Comparison of ENCODE assay signal across 27 mouse cellular contexts in the genomic region with DNA sequence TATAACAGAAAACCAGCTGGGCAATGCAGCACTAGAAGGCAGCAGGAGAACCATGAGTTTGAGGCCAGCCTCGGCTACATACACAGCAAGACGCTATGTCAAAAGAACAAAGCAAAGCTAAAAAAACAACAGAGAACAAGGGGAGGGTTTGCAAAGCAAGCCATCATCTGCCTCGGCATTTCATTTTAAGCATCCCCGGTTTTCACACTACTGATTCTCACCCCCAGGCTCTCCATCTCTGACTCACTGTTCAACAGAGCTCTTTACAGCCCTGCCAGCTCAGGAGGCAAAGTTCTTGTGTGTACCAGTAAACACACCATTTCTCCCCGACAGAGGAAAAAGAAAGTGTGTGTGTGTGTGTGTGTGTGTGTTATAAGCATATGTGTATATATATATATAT.
A peak's percentile ranks its signal among the peaks of the same experiment; 100 is the strongest.
DNase-seq lines count a peak whose midpoint lies in the region; ATAC-seq and TF ChIP-seq lines count a peak whose summit lies in the region.
"Had no signal": no experiment of that assay in that cellular context is flagged by ENCODE, and none has a peak within 500 bp of the region (broad histone marks: within the 10 kb centered on the region; RNA-seq: fewer than 3 reads in every experiment).

No protein-coding gene starts in this region.

- peak; percentile 52 for DNase-seq in layer of hippocampus, adult 11-12 months (ENCODE audit: low spot score)
- DNase-seq in layer of hippocampus, postnatal 10 days (ENCODE audit: low spot score in 2 of 2), result no peak
- DNase-seq in right cerebral cortex, adult 18-20 months, result peak; percentile 71
- DNase-seq in right cerebral cortex, postnatal 10 days (ENCODE audit: low spot score in 2 of 2), result no peak
- peak; percentile 72 for DNase-seq in telencephalon, adult 2 months (ENCODE audit: low read depth, low spot score)
- DNase-seq: adrenal gland, postnatal 14 days; cerebellum, adult 8-10 months; kidney, adult 9 months; kidney, postnatal 14 days; liver, postnatal 0 days; retina, postnatal 1 day; spleen, adult 18-20 months; thymus, postnatal 36 days had no signal

- TF ChIP-seq CTCF in cortical plate, adult 2 months (IDR thresholded peaks at IDR 0.05; ENCODE audit: extremely low read depth, insufficient read depth, low read length), result no peak

- ATAC-seq in forebrain, embryonic 13.5 days, result no peak
- ATAC-seq: forebrain, embryonic 15.5 days; intestine, embryonic 15.5 days; liver, postnatal 0 days; lung, postnatal 0 days; midbrain, embryonic 16.5 days had no signal

- H3K4me2 ChIP-seq in forebrain, embryonic 13.5 days, result no peak overlapping the region
- H3K4me2 ChIP-seq: embryonic facial prominence, embryonic 15.5 days; forebrain, embryonic 15.5 days; hindbrain, embryonic 15.5 days; intestine, embryonic 15.5 days; limb, embryonic 12.5 days; liver, embryonic 11.5 days; neural tube, embryonic 13.5 days had no signal

- H3K27me3 ChIP-seq in forebrain, embryonic 13.5 days, result no peaks in the 10 kb centered on the region
- H3K27me3 ChIP-seq: forebrain, embryonic 15.5 days; hindbrain, embryonic 15.5 days; intestine, embryonic 15.5 days; limb, embryonic 12.5 days; neural tube, embryonic 13.5 days had no signal

- no peaks in the 10 kb centered on the region for H3K9me3 ChIP-seq in forebrain, embryonic 13.5 days (replicated peaks)
- H3K9me3 ChIP-seq: embryonic facial prominence, embryonic 15.5 days; forebrain, embryonic 15.5 days; heart, embryonic 10.5 days; hindbrain, embryonic 15.5 days; intestine, embryonic 15.5 days; limb, embryonic 12.5 days; midbrain, embryonic 10.5 days; neural tube, embryonic 13.5 days had no signal

- H3K36me3 ChIP-seq in forebrain, embryonic 13.5 days (ENCODE audit: poor library complexity, severe bottlenecking), result no peaks in the 10 kb centered on the region
- H3K36me3 ChIP-seq: embryonic facial prominence, embryonic 15.5 days; forebrain, embryonic 15.5 days; heart, embryonic 10.5 days; hindbrain, embryonic 15.5 days; intestine, embryonic 15.5 days; limb, embryonic 12.5 days; midbrain, embryonic 10.5 days; neural tube, embryonic 13.5 days had no signal

- H3K27ac ChIP-seq in cortical plate, adult 2 months (ENCODE audit: insufficient read depth, low read length), result 0 out of 2 replicates have a peak overlapping the region, but pooled peaks have one; percentile 10
- H3K27ac ChIP-seq in forebrain, embryonic 13.5 days, result no peak overlapping the region
- H3K27ac ChIP-seq: embryonic facial prominence, embryonic 15.5 days; forebrain, embryonic 15.5 days; heart, embryonic 10.5 days; hindbrain, embryonic 15.5 days; intestine, embryonic 15.5 days; limb, embryonic 12.5 days; midbrain, embryonic 10.5 days; neural tube, embryonic 13.5 days had no signal

- 88% methylated on average over 5 of the region's 5 CpGs for WGBS in forebrain, embryonic 13.5 days

- H3K4me1 ChIP-seq in cortical plate, adult 2 months (ENCODE audit: control insufficient read depth, insufficient read depth, low read length), result peaks cover 6% of the 10 kb centered on the region; the same call in 1 of the 2 replicates
- peaks cover 25% of the 10 kb centered on the region for H3K4me1 ChIP-seq in forebrain, embryonic 13.5 days
- H3K4me1 ChIP-seq: limb, embryonic 12.5 days had no signal

- no peak overlapping the region for H3K4me3 ChIP-seq in cortical plate, adult 2 months (ENCODE audit: insufficient read depth, low read length)
- no peak overlapping the region for H3K4me3 ChIP-seq in forebrain, embryonic 13.5 days
- H3K4me3 ChIP-seq: embryonic facial prominence, embryonic 15.5 days; forebrain, embryonic 15.5 days; heart, embryonic 10.5 days; hindbrain, embryonic 15.5 days; intestine, embryonic 15.5 days; limb, embryonic 12.5 days; midbrain, embryonic 10.5 days; myocyte; neural tube, embryonic 13.5 days had no signal

- TF ChIP-seq POLR2A in cortical plate, adult 2 months (IDR thresholded peaks at IDR 0.05; ENCODE audit: extremely low read depth, insufficient read depth, low read length), result no peak

- H3K9ac ChIP-seq in forebrain, embryonic 13.5 days, result no peak overlapping the region
- H3K9ac ChIP-seq: embryonic facial prominence, embryonic 15.5 days; forebrain, embryonic 15.5 days; hindbrain, embryonic 15.5 days; intestine, embryonic 15.5 days; limb, embryonic 12.5 days; liver, postnatal 0 days; neural tube, embryonic 13.5 days had no signal

Comparison
In these comparisons a context has a peak if more than half of its experiments do, and no peak if none do; other contexts are left out.
1. DNase-seq: peak in layer of hippocampus, adult 11-12 months (single experiment), right cerebral cortex, adult 18-20 months (single experiment) and telencephalon, adult 2 months (single experiment); none in layer of hippocampus, postnatal 10 days (0 of 2) and right cerebral cortex, postnatal 10 days (0 of 2).